Mouse (Mus musculus) neural tube, embryonic 13.5 days (tissue): Measurements from ENCODE around the gene Nck1. TPM values are rescaled to one million over a fixed set of nuclear protein-coding genes. Genes with fewer than 3 reads are reported as not detected.

Source experiments
- ATAC-seq: fragments of 200-750 bp; cut with Nextera tagmentation; 2 replicates; pipeline ENCODE4 v1.8.0; 2017; ENCODE audit warnings: low read depth, mild to moderate bottlenecking, moderate TSS enrichment, moderate library complexity
- H3K27ac ChIP-seq: fragments of 300-500 bp; sonication (generic); replicated peaks from 2 replicates; pipeline ENCODE4 v1.5.1; 2015; ENCODE audit warnings: moderate library complexity, mild to moderate bottlenecking, inconsistent platforms
- H3K27me3 ChIP-seq: fragments of 300-500 bp; sonication (generic); 2 replicates; pipeline ENCODE4 v1.6.1; 2015; ENCODE audit warnings: mild to moderate bottlenecking, inconsistent platforms
- H3K36me3 ChIP-seq: fragments of 300-500 bp; sonication (generic); 2 replicates; pipeline ENCODE4 v1.6.1; 2015; ENCODE audit warnings: mild to moderate bottlenecking, inconsistent platforms
- H3K4me1 ChIP-seq: fragments of 300-500 bp; sonication (generic); replicated peaks from 2 replicates; pipeline ENCODE4 v1.6.1; 2015; ENCODE audit warnings: inconsistent platforms
- H3K4me2 ChIP-seq: fragments of 300-500 bp; sonication (generic); 2 replicates; pipeline ENCODE4 v1.6.1; 2015; ENCODE audit warnings: inconsistent platforms, mild to moderate bottlenecking, moderate library complexity
- H3K4me3 ChIP-seq: fragments of 300-500 bp; sonication (generic); 2 replicates; pipeline ENCODE4 v1.5.1; 2015; ENCODE audit warnings: mild to moderate bottlenecking, inconsistent platforms
- H3K9ac ChIP-seq: fragments of 300-500 bp; sonication (generic); 2 replicates; pipeline ENCODE4 v1.6.1; 2015; ENCODE audit warnings: moderate library complexity, mild to moderate bottlenecking, inconsistent platforms
- H3K9me3 ChIP-seq: fragments of 300-500 bp; sonication (generic); 2 replicates; pipeline ENCODE4 v1.6.1; 2016; ENCODE audit warnings: inconsistent platforms
- WGBS: fragments of 180-500 bp; shearing (Covaris S2); methylation state at CpG from one replicate; pipeline ENCODE4 v1.1.7; 2015; 5-methylcytosine and 5-hydroxymethylcytosine counted together
- polyA plus RNA-seq: library from polyadenylated mRNA; unstranded; fragments of >200 nt; fragmentation: Nextera tagmentation; extraction: Ambion mirVana; gene quantifications from 2 replicates; pipeline ENCODE4 v1.2.1, GENCODE M21; 2015

The Nck1 gene
- polyA plus RNA-seq, 1 experiment from 2014 or later = 68.6 TPM

DNA sequence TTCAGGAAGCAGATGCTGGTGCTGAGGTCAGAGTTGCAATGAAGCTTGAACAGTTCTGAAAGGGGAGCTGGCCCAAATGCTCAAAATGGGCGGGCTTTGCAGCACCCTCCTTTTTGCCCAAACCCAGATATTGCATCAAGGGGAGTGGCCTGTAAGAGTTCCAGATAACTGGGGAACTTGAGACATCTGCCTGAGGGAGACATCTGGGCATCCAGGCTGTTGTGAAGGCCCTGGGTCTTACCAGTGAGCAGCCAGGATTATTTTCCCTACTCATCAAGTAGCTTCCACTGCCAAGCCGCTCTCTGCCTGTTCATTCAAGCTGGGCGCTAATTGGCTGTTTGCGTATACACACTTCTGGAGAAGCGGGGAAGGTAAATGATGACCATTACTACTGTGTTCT lies 59.5 kb downstream of the Nck1 start, which contains the start of gene Il20rb:
Il20rb (minus strand) TSS at position 358 of the 400 bp plus-strand sequence.
- Histone ChIP-seq H3K9me3 (no peaks in the 10 kb centered on the region), H3K27ac (no peak within 1 kb of the TSS), H3K27me3 (no peaks in the 10 kb centered on the region), H3K4me2 (no peak within 1 kb of the TSS), H3K9ac (no peak within 1 kb of the TSS), H3K4me3 (no peak within 1 kb of the TSS), H3K36me3 (no peaks in the 10 kb centered on the region), H3K4me1 (no peaks in the 10 kb centered on the region; the same call in 1 of the 2 replicates)
- 81% methylated on average over 5 of the region's 5 CpGs for WGBS
- no peak for ATAC-seq

DNA sequence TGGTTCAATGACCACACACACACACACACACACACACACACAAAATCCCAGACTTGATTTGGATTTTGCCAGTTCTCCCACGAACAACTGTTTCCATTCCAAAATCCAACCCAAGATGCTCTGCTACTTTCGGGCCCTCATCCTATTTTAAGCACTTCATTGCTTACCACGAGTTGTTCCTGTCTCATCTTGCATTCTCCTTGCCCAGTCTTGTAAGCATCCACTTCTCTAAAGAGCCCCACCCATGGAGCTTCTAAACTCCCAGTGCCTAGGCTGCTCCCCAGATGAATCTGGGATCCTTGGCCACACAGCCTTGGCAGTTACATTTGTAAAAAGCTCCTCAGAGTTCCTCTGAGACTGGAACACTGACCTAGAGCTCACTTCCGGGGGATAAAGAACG lies 62.6 kb downstream of the Nck1 start:
- no peaks in the 10 kb centered on the region for H3K9me3 ChIP-seq
- no peaks in the 10 kb centered on the region; the same call in 1 of the 2 replicates for H3K4me1 ChIP-seq
- ATAC-seq = no peak
- no peaks in the 10 kb centered on the region for H3K27me3 ChIP-seq
- H3K9ac ChIP-seq = no peak overlapping the region
- no peak overlapping the region for H3K4me2 ChIP-seq
- no peaks in the 10 kb centered on the region for H3K36me3 ChIP-seq
- WGBS = 90% methylated on average over 5 of the region's 5 CpGs
- no peak overlapping the region for H3K27ac ChIP-seq
- H3K4me3 ChIP-seq = no peak overlapping the region

DNA sequence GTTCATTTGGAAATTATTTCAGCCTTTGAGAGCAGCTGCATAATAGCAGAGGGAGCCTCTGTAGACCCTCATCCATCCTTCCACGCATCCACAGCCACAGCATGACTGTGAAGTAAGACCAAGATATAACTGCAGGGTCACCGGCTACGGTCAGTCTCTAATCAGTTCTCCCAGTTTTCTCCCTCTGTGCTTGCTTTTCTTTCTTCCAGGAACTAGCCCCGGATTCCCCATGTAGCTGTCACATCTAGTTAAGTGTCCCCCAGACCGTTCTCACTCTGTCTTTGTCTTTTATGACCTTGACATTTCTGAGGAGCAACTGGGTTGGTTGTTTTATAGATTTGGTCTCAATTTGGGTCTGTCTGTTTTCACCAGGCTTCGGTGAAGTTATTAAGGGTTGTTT lies 64.3 kb downstream of the Nck1 start:
- no peak overlapping the region for H3K4me2 ChIP-seq
- no peaks in the 10 kb centered on the region for H3K36me3 ChIP-seq
- H3K4me1 ChIP-seq = no peaks in the 10 kb centered on the region; the same call in 1 of the 2 replicates
- ATAC-seq = no peak
- no peak overlapping the region for H3K9ac ChIP-seq
- no peak overlapping the region for H3K27ac ChIP-seq
- 73% methylated on average over 6 of the region's 6 CpGs for WGBS
- no peaks in the 10 kb centered on the region for H3K9me3 ChIP-seq
- H3K4me3 ChIP-seq = no peak overlapping the region
- no peaks in the 10 kb centered on the region for H3K27me3 ChIP-seq

DNA sequence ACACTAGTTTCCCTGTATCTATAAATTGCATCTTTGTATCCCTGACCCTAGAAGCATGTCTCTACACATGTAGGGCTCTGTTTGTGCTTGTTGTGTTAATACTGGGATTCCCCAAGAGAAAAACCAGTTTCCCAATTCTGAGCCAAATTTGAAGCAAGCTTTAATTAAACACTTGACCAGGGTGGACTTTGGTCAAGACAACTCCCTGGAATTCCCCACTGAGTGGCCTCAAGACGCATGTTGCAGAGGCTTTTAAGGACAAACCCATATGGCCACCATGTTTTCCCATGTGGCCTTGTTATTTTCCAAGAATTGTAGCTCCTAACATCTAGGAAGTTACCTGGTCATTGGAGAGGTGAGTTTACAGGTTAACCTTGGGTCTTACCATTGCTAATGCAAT lies 71.9 kb downstream of the Nck1 start:
- H3K9ac ChIP-seq = no peak overlapping the region
- no peak for ATAC-seq
- H3K36me3 ChIP-seq = no peaks in the 10 kb centered on the region
- no peak overlapping the region for H3K4me3 ChIP-seq
- H3K27me3 ChIP-seq = no peaks in the 10 kb centered on the region
- 92% methylated on average over 1 of the region's 1 CpGs for WGBS
- no peak overlapping the region for H3K27ac ChIP-seq
- no peak overlapping the region for H3K4me2 ChIP-seq
- no peaks in the 10 kb centered on the region for H3K9me3 ChIP-seq
- H3K4me1 ChIP-seq = peaks cover 6% of the 10 kb centered on the region; the same call in 1 of the 2 replicates

DNA sequence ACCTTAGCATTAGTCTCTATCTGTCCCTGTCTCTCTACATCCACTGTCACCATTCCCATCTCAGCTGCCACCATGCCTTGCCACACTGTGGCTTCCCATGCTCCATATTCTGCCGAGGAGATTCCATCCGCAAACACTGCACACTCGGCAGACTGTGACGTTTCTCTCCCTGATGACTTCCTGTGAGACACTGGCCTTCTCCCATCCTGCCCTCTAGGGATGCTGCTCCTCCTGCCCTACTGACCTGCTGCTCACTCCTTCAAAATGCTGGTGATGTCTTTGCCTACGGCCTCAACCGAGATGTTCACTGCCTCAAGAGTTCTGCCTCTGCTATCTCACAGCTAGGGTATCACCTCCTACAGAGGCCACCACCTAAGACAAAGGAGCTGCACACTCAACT lies 72.6 kb downstream of the Nck1 start:
- H3K4me2 ChIP-seq = no peak overlapping the region
- no peaks in the 10 kb centered on the region for H3K9me3 ChIP-seq
- 84% methylated on average over 6 of the region's 6 CpGs for WGBS
- no peak overlapping the region for H3K27ac ChIP-seq
- H3K9ac ChIP-seq = no peak overlapping the region
- no peaks in the 10 kb centered on the region for H3K36me3 ChIP-seq
- H3K27me3 ChIP-seq = no peaks in the 10 kb centered on the region
- no peak overlapping the region for H3K4me3 ChIP-seq
- peaks cover 6% of the 10 kb centered on the region; the same call in 1 of the 2 replicates for H3K4me1 ChIP-seq
- no peak for ATAC-seq

DNA sequence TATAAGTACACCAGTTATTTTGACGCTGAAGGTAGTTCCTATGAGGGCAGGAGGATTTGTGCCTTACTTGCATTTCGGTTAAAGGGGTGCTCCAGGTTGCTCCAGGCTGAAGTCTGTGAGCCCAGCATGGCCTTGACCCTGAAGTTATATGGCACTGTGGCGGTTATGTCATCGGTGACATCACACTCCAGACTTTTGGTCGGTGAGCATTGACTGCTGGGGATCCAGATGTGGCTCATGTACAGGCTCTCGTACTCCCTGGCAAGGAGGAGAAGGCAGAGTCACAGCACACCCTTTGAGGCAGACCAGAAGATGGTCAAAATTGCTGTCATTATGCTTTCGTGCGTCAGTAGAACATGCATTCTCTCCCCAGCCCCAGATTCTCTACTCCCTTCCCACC lies 73.0 kb downstream of the Nck1 start:
- no peak overlapping the region for H3K4me2 ChIP-seq
- peaks cover 6% of the 10 kb centered on the region; the same call in 1 of the 2 replicates for H3K4me1 ChIP-seq
- H3K27ac ChIP-seq = no peak overlapping the region
- whole genome bisulfite sequencing = 90% methylated on average over 8 of the region's 8 CpGs
- no peaks in the 10 kb centered on the region for H3K36me3 ChIP-seq
- H3K9me3 ChIP-seq = no peaks in the 10 kb centered on the region
- H3K4me3 ChIP-seq = no peak overlapping the region
- no peaks in the 10 kb centered on the region for H3K27me3 ChIP-seq
- no peak overlapping the region for H3K9ac ChIP-seq
- ATAC-seq = no peak

DNA sequence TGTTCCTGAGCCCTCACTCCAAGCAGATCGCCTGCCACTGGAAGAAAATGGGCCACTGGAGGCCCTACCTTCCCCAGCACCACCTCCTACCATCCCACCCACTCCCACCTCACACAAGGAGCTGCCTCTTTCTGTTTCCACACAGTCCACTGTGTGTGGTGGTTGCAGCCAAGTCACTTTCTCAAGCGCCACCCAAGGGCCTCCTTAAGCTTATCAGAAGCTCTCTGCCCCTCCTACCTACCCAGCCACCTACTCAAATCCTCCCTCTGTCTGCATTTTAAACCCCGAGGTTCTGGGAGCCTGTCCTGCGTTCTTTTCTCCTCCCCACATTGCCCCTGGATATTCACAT lies 74.4 kb downstream of the Nck1 start:
- Histone ChIP-seq H3K4me2 (no peak overlapping the region), H3K27ac (no peak overlapping the region), H3K9me3 (no peaks in the 10 kb centered on the region), H3K9ac (no peak overlapping the region), H3K4me1 (peaks cover 6% of the 10 kb centered on the region; the same call in 1 of the 2 replicates), H3K36me3 (no peaks in the 10 kb centered on the region), H3K27me3 (no peaks in the 10 kb centered on the region), H3K4me3 (no peak overlapping the region)
- no peak for ATAC-seq
- 81% methylated on average over 4 of the region's 4 CpGs for WGBS

DNA sequence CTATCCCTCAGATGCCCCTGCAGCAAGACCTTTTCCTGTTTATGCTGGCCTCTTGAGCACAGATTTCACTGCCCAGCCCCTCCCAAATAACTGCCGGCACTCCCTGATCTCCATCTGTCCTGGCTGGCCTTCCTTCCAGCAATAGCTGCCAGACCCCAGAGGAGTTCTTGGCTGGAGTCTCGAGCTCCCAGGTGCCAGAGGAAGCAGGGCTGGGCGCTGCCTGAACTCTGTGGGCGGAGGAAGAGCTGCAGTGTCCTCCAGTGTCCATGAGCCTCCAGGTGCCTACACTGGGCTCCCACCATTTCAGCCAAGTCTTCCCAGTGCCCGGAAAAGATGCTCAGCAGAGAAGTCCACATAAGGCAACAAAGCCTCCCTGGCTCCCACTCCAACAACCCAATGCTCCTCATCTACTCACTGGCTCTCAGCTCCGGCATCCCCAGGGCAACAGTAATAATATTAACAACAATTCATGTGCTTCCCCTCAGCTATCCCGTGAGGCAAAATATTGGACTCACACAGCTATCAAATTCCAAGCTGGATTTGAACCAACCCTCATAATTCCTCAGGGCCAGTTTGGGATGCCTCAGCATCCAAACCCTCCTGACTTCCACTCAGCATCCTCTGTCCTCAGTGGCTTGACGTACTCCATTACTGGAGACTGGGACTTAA lies 74.9 kb downstream of the Nck1 start:
- Histone ChIP-seq H3K9ac (no peak overlapping the region), H3K9me3 (no peaks in the 10 kb centered on the region), H3K36me3 (no peaks in the 10 kb centered on the region), H3K4me3 (no peak overlapping the region), H3K4me2 (no peak overlapping the region), H3K4me1 (peaks cover 6% of the 10 kb centered on the region; the same call in 1 of the 2 replicates), H3K27me3 (no peaks in the 10 kb centered on the region), H3K27ac (no peak overlapping the region)
- WGBS = 65% methylated on average over 8 of the region's 8 CpGs
- no peak for ATAC-seq

DNA sequence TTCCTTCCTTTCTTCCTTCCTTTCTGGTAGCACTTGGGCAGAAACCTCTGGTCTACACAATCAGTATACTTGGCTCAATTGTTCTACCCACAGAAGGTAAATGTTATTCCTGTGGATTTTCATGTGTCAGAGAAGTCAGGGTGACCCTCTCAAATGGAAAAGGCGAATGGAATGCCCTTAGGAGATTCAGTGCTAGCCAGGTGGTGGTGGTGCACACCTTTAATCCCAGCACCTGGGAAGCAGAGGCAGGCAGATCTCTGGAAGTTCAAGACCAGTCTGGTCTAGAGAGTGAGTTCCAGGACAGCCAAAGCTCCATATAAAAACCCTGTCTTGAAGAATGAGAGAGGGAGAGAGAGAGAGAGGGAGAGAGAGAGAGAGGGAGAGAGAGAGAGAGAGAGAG lies 75.7 kb downstream of the Nck1 start:
- 85% methylated on average over 1 of the region's 1 CpGs for WGBS
- ATAC-seq = no peak

DNA sequence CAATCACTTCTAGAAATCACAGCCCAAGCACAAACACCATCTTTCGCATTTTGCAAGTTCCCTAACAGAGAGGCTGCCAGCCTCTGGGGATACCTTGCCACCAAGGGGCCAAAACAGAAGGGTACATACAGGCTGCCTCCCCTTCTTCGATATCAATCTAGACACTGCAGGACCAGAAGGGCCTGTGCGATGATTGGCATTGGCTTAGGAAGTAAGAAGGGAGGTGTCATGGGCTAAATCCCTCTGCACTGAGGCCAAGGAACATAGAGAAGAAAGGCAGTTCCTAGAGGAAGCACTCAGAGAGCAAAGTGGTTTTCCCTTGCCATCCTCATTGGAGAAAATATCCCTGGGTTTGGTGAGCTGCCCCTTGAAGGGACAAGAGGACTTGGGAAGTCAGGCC lies 76.3 kb downstream of the Nck1 start:
- ATAC-seq = no peak
- Histone ChIP-seq H3K4me2 (no peak overlapping the region), H3K4me1 (peaks cover 6% of the 10 kb centered on the region; the same call in 1 of the 2 replicates), H3K9ac (no peak overlapping the region), H3K36me3 (no peaks in the 10 kb centered on the region), H3K9me3 (no peaks in the 10 kb centered on the region), H3K27ac (no peak overlapping the region), H3K27me3 (no peaks in the 10 kb centered on the region), H3K4me3 (no peak overlapping the region)
- WGBS = 93% methylated on average over 3 of the region's 3 CpGs

More for the DNA sequence above, 75.7 kb downstream of the Nck1 start:
- H3K4me2 ChIP-seq = no peak overlapping the region
- no peak overlapping the region for H3K4me3 ChIP-seq
- no peaks in the 10 kb centered on the region for H3K27me3 ChIP-seq
- H3K9me3 ChIP-seq = no peaks in the 10 kb centered on the region
- H3K4me1 ChIP-seq = peaks cover 6% of the 10 kb centered on the region; the same call in 1 of the 2 replicates
- no peak overlapping the region for H3K9ac ChIP-seq
- no peaks in the 10 kb centered on the region for H3K36me3 ChIP-seq
- no peak overlapping the region for H3K27ac ChIP-seq

DNA sequence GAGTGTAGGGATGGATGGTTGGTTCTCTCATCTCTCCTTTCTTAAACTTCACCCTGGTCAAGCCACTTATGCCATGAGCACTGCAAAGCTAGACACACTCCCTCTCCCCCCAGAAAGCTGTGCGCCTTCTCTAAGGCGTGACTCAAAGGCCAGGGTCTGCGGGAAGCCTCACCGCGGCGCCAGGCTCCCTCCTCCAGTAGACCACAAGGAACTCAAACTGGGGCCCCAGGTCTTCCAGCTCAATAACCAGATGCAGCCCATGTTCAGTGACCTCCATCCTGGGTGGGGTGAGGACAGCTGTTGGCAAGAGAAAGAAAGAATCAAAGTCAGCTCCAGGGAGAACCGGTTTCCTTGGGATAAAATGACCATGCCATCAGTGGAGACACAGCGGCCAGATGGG lies 77.8 kb downstream of the Nck1 start:
- Histone ChIP-seq H3K4me3 (no peak overlapping the region), H3K4me1 (peaks cover 6% of the 10 kb centered on the region; the same call in 1 of the 2 replicates), H3K9ac (no peak overlapping the region), H3K4me2 (no peak overlapping the region), H3K36me3 (no peaks in the 10 kb centered on the region), H3K27ac (no peak overlapping the region), H3K27me3 (no peaks in the 10 kb centered on the region), H3K9me3 (no peaks in the 10 kb centered on the region)
- 95% methylated on average over 8 of the region's 8 CpGs for WGBS
- no peak for ATAC-seq

DNA sequence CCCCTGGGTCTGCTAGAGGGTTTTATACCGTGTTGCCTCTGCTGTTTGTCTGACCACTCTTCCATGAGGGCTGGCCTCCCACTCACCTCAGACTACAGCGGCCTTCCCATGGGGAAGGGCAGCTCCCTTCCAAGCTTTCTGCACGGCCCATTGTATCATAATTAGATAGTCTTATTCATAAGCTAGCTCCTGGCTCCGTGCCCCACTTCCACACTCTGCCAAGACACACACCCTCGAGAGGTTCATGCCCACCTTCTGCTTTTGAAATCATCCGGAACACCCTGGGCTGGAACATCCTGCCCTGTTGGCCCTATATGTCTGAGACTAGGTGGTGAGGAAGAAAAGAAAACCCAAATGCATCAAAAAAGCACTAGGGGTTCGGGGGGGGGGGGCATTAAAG lies 78.3 kb downstream of the Nck1 start:
- Histone ChIP-seq H3K4me2 (no peak overlapping the region), H3K4me3 (no peak overlapping the region), H3K36me3 (no peaks in the 10 kb centered on the region), H3K9ac (no peak overlapping the region), H3K4me1 (peaks cover 6% of the 10 kb centered on the region; the same call in 1 of the 2 replicates), H3K27ac (no peak overlapping the region), H3K9me3 (no peaks in the 10 kb centered on the region), H3K27me3 (no peaks in the 10 kb centered on the region)
- no peak; the same call in 1 of the 2 replicates for ATAC-seq
- 72% methylated on average over 7 of the region's 7 CpGs for WGBS

DNA sequence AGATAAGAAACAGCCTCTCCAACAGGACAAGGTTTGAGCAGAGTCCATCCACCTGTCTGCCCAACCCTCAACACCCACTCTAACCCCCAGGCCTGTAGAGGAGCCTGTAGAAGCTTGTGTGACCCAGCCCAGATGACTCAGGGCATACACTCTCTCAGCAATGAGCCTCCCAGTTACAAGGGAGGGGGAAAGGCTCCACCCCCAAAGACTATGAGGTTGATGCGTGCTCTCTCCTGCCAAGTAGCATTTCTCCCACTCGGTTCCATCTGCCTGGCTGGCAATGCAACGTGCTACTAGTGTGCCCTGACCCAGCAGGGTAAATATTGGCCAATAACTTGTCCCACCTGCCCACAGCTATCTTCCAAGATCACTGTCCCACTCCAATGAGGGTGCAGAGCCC lies 79.2 kb downstream of the Nck1 start:
- Histone ChIP-seq H3K4me1 (peaks cover 6% of the 10 kb centered on the region; the same call in 1 of the 2 replicates), H3K27me3 (no peaks in the 10 kb centered on the region), H3K9ac (no peak overlapping the region), H3K27ac (no peak overlapping the region), H3K4me2 (no peak overlapping the region), H3K36me3 (no peaks in the 10 kb centered on the region), H3K4me3 (no peak overlapping the region), H3K9me3 (no peaks in the 10 kb centered on the region)
- 88% methylated on average over 3 of the region's 3 CpGs for WGBS
- no peak for ATAC-seq
